Mouse (Mus musculus) embryo, embryonic 10 days (tissue): Measurements from ENCODE around the gene Scn1b.

Experiments used
- DNase-seq: peaks from one replicate; pipeline ENCODE4 v3.0.0-alpha.2; 2015; ENCODE audit warnings: low spot score

The Scn1b gene

DNA sequence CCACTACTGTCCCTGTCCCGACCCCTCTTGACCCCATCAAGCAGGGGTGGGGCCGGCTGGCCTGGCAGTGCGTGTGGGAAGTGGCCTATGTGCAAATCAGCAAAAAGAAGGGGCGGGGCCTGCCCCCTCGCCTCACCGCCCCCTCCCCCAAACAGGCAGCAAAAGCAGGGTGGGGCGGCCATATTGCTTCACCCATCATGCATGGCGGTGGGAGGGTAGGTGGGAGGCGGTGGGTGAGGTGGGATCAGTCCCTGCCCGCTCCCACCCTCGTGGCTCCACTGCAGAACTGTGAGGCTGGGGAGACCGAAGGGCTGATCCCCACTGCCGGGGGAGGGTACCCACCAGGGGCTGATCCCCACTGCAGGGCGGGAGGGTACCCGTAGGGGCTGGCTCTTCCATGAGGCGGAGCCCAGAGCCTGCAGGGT, 10.1 kb downstream of the Scn1b start:
- DNase-seq, result no peak

DNA sequence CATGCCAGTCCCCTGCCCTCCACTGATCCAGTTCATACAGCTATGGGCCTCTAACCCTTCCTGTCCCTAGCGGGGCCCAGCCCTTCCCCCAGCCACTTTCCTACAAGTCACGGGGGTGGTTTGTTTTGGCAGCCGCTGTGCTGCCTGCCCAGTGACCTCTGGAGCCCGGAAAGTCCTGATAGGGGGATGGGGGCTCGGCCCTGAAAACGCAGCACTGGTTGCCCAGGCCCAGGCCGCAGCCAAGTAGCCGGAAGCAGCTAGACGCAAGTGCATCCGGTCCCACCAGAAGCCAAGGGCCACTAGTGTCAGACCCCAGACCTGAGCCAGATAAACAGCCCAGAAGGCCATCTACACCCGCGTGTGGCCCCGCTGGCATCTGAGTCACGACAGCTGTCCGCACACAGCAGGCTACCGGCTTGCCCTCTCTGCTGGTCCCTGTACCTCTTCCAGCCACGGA, 11.2 kb downstream of the Scn1b start:
- peak; percentile 65 for DNase-seq

DNA sequence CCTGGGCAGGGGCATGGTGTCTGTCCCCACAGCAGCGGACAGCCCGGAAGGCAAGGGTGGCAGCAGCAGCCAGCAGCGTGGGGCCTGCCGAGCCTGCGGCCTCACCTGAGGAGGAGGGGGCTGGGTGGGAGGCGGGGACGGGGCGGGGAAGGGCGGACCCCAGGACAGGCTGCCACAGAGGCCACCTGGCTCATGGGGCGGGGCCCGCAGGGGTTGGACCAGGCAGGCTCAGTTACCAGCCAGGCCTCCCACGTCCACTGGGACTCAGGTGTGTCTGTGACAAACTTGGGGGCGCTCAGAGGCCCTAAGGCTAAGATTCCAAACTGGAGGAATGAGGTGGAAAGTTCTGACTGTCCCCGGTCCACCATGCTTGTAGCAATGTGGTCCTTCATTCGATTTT, 11.6 kb downstream of the Scn1b start, which contains the start of gene Hpn:
TSS of gene Hpn (minus strand) at position 109 of the 400 bp plus-strand sequence.
- DNase-seq, result no peak

DNA sequence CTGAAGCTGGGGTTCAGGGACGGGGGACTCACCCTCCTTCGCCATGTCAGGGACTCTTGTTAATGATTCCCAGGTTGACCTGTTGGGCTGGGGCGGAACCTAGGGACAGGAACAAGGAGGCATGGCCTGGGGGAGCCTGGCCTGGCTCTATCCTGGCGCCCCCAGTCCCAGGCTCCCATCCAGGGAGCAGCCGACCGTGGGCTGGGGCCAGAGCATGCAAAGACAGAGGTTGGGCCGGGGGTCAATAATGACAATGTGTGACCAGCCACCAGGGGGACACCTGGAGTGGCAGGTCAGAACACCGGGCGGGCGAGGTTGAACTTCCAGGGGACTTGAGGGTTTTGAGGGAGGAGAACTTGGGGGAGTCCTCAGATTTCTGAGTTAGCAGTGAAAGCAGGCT, 12.2 kb downstream of the Scn1b start:
- DNase-seq, result no peak

DNA sequence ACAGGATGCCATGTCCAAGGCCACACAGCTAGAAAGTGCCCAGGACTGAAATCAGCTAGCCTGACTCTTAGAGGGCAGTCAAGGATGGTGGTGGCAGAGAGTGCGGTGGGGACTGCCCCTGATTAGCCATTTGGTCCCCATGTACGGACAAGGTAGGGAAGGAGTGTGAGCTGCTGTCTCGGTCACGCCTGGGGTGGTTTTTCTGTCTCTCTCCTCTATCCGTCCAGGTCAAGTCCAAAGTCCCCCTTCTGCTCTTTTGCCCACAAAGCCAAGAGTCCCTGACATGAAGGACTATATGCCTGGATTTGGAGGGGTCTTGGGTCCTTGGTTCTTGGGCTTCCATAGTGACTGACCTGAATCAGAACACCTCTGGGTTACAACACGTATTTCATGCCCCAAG, 13.0 kb downstream of the Scn1b start:
- DNase-seq, result no peak

DNA sequence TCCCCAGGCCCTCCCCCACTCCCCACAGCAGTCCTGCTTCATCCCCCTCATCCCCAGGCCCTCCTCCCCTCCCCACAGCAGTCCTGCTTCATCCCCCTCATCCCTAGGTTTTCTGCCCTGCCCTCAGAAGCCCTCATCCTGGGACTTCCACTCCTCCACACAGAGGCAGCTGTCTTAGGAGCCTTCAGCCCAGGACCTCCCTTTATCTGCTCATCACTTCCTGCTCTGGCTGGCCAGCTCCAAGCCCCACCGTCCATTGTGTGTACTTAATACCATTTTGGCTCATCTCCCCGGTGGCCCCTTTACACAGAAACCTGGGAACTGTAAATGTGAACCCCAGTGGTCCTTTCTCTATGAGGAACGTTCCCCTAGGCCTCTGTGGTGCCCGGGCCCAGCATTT, 14.8 kb downstream of the Scn1b start:
- DNase-seq, result no peak

DNA sequence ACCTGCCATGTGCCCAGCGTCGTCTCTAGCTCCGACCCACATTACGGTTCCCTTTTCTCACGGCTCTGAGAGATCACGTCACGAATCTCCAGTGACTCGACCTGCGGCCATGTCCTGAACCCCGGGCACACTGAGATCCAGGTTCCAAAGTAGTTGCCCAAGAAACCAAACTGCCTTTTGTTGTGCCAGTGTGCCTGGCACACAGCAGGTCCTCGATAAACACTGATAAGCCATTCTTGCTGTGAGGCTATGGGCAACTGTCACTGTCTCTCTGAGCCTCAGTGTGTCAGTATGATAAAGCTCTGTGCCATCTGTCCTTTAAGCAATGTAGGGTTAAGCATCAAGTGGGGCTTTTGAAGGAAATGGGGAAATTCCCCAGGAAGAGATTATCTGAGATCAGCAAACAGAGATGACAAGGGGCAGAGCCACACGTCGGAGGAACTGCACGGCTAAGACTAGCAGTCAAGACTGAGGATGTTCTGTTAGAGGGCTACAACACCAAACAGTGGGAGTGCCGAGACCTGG, 15.9 kb downstream of the Scn1b start:
- no peak for DNase-seq

DNA sequence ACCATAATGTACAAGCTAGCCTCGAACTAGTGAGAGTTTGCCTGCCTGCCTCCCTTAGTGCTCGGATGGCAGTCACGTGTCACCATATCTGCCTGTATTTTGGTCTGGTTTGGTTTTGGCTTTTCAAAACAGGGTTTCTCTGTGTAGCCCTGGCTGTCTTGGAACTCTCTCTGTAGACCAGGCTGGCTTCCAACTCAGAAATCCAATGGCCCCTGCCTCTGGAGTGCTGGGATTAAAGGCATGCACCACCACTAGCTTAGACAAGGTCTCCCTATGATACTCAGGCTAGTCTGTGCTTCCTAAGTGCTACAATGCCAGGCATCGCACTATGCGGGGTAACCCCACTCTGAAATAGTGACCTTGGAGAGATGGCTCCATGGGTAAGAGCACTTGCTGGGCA, 17.0 kb downstream of the Scn1b start:
- DNase-seq, result no peak

DNA sequence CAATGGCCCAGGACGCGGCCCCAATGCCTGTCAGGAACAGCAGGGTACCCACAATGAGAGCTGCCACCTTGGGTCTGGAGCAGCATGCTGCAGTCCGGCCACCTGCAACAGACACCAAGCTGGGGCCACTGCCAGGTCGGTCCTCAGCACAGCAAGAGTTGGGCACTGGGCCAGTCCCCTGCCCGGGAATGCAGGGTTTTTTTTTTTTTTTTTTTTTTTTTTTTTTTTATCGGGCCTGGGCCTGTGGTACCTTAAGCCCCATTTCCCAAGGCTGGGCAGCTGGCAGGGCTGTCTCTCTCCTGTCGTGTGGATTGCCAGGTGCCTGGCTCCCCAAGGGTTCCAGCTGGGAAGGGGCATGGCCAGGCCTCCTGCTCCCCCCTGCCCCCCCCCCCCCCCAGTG, 17.7 kb downstream of the Scn1b start:
- no peak for DNase-seq

DNA sequence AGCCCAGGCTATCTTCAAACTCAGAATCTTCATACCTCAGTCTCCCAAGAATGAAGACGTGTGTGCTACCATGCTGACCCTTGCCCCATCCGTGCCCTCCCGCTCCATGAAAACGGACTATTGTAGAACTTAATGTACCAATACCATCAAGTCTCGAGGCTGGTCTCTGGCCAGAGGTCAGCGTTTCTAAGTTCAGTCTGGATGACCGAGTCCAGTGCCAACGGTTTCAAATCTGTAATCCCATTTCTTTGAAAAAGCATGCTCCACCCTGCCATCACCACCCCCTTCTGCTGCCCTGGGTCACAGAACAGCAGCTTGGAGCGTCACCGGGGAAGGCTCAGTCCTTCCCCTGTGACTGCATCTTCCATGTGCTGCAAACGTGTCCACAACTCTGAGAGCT, 19.0 kb downstream of the Scn1b start:
- DNase-seq, result no peak

DNA sequence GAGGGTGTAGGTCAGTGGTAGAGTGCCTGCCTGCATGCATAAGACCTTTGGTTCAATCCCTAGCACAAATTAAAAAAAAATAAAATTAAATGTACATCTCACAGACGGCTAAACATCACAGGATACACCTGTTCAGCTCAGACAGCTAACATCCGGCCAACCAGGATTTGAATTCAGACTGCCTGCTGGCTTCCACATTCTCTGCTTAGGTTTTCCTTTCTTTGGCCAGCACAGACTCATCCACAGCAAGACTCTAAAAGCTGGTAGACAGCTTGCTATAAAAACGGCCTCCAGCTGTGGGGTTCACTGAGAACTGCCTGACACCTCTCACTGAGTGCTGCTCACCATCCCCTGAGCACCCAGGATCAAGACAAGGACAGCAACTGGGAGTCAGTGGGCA, 20.6 kb downstream of the Scn1b start:
- DNase-seq, result no peak

DNA sequence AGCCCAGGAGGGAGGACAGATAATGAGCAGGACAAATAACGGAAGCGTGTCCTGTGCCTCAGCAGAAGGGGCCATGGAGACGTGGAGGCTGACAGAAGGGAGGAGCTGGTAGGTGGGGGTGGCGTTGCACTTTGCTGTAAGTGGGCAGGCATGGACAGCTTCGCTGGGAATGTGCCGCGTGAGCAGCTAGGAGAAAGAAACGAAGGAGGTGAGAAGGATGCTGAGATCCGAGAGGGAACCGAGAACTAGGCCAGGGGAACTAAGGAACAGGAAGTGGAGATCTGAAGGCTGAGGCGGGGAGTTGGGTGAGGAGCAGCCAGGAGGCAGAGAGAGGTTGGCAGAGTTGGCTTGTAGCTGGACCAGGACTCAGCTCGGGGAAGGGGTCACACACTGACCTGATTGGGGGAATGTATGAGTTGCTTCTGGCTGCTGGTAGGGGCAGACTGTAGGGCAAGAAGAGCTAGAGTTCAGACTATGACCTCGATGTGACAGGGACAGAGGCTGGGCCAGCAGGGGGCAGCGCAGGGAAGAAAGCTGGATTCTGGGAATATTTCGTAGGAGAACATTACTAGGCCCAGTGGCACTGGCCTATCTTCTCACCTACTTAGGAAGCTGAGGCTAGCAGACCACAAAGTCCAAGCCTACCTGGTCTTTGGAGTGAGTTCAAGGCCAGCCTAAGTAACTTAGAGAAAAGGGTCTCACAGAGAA, 21.6 kb downstream of the Scn1b start:
- peak; percentile 52 for DNase-seq

DNA sequence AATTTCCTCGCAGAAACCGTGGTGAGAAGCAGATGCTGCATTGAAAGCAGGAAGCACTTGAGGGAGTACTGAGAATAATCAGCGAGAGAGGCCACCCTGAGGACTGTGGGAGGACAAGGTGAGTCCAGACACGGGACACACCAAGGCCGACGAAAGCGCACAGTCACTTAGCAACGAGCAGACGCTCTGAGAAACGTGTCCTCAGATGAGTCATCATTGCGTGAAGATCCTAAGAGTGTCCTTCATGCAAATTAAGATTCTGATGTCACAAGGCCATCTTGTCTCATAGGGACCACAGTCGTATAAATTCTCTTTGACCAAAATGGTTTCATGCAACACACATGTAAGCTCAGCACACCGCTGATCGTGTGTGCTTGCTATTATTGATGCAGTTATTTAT, 26.0 kb downstream of the Scn1b start:
- no peak for DNase-seq

DNA sequence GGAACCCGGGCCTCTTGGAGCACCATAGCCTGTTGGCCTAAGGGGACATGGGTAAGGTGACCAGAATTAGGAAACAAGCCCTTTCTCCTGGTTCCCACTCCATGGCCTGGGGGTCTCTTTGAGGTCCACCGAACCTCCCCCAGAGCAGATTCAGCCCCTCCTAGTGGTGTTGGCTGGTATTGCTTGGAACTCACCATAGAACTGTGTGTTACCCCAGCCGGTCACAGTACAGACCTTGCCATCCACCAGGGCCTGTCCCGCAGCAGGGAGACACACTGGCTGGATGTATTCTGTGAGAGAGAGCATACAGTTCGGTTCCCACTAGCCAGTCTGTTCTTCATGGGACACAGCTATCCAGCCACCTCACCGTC, 27.2 kb downstream of the Scn1b start:
- no peak for DNase-seq

DNA sequence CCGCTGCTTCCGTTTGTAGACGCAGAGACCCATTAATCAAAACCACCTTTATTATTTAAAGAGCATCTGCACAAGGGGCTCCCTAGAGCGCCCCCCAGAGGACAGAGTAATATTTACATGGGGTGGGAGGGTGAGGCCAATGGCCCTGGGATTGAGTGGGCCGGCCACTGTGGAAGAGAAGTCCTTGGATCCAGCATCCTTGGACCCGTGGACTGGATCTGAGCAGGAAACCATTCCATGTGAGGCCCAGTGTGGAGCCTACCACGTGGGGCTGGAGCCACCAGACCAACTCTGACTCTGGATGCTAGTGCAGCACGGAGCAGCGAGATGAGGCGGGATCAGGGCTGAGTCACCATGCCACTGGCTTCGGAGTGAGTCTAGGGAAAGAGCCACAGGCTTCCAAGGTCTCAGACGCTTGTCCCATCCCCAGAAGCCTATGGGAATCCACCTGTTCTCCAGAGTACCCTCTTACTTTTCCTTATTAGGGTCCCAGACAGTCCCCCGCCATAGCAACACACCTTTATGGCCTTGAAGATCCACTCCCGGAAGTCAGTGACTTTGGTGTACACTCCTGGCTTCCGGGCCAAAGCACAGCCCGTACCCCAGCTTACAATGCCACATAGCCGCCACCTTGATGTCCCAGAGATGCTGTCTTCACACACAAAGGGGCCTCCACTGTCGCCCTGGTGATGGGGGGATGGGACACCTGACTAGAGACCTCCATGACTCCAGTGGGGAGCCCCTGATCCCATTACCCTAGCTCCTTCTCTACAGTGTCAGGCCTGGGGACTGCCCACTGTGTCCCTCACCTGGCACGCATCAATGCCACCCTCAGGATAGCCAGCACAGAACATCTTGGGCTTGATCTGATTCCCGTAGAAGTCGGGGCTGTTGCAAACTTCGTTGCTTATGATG, 27.8 kb downstream of the Scn1b start:
- no peak for DNase-seq

DNA sequence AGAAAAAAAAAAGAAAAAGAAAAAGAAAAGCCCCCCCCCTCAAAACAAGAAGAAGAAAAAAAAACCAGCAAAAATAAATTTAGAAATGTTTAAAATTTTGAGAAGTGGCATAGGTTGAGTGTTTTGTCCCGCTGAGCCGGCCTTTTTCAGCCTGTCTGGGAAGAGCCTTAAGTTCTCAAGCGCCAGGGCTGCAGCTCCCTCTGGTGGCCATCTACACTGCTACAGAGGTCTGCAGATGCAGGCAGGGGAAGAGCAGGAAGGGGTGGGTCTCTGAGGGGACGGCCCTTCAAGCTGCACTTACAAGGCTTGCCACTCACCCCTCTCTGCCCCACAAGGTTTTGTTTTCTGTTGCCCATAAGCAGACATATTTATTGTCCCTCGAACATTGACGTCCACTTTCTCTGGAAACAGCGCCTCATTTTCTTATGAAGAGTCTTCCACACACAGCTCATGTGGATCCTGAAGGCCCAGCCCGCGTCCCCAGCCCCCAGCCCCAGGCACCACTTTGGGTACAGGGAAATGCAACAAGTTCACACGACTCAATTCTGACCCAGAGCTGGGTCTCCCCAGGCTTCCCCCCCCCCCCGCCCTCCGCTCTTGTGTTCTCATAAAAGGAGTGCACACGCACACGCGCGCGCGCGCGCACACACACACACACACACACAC, 29.1 kb downstream of the Scn1b start:
- DNase-seq, result peak; percentile 96

DNA sequence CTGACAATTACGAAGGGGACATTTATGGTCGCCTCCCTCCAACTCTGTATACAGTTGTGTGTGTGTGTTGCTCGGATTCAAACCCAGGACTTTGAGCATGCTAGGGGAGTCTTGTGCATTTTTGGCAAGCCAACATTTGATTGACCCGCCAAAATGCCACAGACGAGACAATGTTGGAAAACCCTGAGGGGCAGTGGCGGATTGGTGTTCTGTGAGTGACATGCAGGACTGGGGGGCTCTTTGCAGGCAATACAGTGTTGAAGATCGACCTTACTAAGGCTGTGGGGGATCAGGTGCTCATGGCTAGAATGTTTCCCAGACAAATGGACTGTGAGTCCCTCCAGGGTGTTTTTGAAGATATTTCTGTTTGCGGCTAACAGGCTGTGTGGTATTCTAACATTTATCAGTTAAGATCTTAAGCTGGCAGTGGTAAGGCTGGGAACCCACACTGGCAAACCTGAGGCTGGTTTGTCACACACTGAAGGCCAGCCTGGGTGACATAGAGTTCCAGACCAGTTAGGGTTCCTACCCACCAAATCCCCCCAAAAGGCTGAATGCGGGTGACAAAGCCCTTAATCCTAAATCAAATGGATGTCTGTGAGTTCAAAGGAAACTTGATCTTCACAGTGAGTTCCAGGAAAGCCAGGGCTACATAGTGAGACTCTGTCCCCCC, 29.8 kb downstream of the Scn1b start:
- DNase-seq, result no peak

DNA sequence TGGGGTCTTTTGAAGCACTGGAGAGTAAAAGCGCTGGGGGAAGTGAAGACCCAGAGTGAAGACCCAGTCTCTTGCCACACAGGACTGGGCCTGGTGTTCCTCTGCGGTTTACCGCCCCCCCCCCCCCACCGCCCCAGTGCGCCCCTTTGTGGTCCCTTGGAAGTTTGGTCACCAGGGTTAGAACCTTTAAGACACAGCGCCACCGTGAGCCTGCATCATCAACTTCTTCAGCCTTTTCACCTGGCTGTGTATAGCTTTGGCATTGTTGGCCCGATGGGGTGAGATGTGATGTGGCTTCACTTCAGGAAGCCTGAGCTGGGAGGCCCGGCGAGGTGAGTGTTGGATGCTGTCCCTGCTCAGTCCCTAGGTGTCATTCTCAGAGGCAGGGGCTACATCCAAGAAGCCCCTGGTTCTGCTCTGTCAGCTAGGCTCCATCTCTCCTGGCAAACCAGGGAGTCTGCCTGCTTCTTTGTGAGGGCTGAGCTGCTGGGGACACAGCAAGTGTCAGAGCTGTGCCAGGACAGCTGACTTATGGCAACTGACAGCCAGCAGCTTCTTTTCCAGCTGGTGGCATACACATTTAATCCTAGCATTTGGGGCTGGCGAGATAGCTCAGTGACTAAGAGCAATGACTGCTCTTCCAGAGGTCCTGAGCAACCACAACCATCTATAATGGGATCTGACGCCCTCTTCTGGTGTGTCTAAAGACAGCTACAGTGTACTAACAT, 31.9 kb downstream of the Scn1b start:
- DNase-seq, result no peak

DNA sequence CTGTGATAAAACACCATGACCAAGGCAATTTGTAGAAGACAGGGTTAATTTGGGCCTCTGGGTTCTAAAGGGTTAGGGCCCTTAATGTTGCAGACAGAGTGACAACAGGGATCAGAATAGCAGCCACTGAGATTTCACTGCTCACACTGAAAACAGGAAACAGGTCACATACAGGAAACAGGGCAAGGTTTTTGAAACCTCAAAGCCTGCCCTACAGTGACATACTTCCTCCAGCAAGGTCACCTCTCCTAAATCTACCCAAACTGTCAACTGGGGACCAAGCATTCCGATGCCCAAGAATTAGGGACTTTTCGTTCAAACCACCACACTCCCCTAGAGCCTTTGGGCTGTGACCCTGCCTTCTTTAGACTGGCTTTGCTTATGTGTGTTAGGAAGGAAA, 37.1 kb downstream of the Scn1b start:
- DNase-seq, result no peak

DNA sequence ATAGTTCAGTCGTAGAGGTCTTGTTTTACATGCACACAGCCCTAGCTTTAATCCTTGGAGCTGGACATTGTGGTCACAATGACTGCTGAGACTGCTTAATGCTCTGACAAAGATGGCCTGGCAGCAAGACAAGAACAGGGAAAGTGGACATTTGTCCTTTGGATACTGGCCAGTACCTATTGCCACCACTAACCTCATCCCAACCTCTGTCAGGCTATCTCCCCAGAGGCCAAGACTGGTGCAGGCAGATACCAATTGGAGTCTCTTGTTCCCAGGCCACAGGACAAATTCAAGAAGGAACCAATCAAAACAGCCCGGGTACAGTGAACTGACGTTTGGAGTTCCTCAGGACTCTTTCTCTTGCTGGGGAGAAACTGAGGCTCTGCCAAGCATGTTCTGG, 38.6 kb downstream of the Scn1b start:
- no peak for DNase-seq

DNA sequence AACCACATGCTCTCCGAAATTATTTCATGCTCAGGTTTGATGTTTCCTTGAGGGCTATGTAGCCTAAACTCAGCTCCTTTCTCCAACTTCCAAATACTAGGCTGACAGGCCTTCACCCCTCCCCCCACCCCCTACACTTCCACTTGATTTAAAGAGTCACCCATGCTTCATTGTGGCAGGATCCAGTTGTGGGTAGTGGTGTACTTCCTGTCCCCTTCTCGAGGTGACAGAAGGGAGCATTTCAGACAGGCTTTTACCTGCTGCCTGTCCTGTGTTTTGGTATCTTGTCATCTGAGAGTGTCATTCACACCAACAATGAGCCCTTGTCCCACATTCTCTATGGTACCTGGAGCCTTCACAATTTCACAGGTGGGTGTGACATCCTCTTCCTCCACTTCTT, 39.5 kb downstream of the Scn1b start:
- DNase-seq, result no peak
